Mouse (Mus musculus): ENCODE data around the gene Sart3. TPM values are rescaled to one million over a fixed set of nuclear protein-coding genes. Genes with fewer than 3 reads are reported as not detected.
"Not testable (repeated sequence)": the region's sequence is repeated elsewhere in the genome, so short reads cannot be mapped to it uniquely, and the experiment has no call there.

The Sart3 gene
- polyA plus RNA-seq, 1 experiment from 2014 or later: 63.4 TPM

DNA sequence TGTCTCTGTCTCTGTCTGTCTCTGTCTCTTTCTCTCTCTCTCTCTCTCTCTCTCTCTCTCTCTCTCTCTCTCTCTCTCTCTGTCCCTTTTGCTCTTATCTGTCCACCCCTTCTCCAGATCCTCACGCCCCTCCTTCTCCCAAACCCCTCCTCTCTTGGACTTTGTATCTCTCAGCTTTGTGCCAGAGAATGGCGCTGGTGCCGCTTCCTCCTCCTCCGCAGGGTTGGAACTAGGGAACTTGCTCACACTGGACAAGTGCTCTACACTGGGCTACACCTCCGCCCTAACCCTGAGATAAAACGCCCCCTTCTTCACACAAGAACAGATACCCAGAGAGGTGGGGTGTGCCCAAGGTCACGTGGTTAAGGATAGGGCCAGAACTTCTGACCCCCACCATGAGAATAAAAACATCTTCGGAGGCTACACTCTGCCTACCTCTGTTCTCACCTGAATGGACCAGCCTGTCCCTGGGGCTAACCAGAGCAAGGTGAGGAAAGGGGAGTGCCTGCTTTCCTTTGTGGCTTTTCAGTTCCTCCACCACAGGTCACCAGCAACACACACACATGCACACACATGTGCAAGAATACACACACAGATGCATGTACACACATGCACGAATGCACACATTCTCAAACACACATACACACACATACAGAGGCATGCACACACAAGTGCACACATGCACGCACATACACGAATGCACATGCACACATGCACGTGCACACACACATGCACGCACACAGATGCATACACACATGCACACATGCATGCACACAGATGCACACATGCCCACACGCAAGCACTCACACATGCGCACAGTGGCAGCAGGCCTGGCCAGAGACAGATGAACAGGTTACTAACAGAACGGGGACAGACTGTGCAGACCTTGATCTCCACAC, 19.1 kb upstream of the Sart3 start:
- DNase-seq (ENCODE audit: low read depth, low spot score): no peak
- no peak for ATAC-seq

DNA sequence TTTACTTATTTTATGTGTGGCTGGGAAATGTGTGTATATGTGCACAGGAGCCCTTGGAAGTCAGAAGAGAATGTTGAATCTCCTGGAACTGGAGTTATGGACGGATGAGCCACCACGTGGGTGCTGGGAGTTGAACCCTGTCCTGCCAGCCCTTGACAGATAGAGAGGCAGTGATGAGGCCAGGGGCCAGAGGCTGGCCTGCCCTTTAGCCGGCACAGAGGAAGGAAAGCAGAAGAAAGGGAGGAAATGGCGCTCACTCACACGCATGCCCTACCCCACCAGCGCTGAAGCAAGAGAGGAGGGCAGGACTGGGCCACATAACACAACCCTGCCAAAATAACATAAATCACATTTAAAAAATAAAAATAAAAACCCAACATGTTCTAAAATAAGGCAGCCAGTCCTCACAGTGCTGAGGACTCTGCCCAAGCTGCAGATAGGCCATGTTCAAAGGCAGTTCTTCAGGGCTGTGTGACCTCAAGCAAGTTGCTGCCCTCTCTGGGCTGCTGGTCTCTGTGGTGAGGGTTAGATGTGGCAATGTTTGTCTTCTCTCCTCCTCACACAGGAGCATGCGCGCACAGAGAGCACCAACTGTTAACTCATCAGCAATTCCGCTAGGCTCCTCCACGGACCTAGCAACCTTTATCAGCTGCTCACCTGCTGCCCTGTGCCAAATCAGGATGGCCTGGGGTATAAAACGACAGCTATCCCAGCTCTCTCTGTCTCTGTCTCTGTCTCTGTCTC, 18.3 kb upstream of the Sart3 start:
- ChIA-PET CTCF (no interaction called here), POLR2A (no interaction called here)
- in situ Hi-C loops (cut with MboI; ENCODE audit: low pct_unique_long_range_greater_than_20kb): no loop called here
- peaks cover 13% of the 10 kb centered on the region for H3K27me3 ChIP-seq
- DNase-seq (ENCODE audit: low read depth, low spot score) (no peak), ATAC-seq (no peak)
- no peak for TF ChIP-seq CTCF (IDR thresholded peaks at IDR 0.05)

More for the DNA sequence above, 19.1 kb upstream of the Sart3 start:
- in situ Hi-C loops (cut with MboI; ENCODE audit: low pct_unique_long_range_greater_than_20kb): no loop called here
- ChIA-PET POLR2A (no interaction called here), CTCF (no interaction called here)
- peaks cover 13% of the 10 kb centered on the region for H3K27me3 ChIP-seq
- no peak for TF ChIP-seq CTCF (IDR thresholded peaks at IDR 0.05)

DNA sequence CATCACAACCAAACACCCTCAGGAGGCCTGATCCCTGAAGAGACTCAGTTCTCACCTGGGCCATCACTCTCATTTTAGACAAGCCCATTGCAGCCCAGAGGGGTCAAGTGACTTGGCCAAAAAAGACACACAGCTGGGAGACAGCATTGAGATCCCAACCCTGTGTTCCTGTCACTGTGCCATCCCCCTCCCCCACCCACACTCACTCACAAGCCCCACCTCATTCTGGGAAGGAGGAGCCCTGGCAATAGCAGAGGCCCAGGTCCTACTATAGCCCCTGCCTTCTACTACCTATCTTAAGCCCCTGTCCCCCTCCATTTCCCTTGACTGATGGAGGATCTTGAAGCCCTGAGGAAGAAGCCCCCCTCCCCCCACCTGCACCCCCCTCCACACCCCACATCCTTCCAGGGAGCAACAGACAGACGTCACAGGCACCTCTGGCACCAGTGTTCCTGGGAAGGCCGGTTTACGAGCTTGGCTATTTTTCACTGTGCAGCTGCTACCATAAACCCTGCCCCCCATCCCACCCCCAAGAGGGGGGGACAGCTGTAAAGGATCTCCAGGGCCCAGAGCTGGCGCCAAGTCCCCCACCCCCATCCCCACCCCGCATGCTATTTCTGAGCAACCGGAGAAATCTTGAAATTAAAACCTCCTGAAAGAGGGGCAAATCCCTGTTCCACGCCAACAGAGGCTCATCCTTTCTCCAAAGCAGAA, 16.9 kb upstream of the Sart3 start:
- peaks cover 7% of the 10 kb centered on the region for H3K27me3 ChIP-seq
- ChIA-PET POLR2A (no interaction called here), CTCF (interaction anchor here (1.1 kb wide), 1 partner anchor 14 kb away, joined by 3 read pairs; no protein-coding TSS in a partner anchor)
- no peak for TF ChIP-seq CTCF (IDR thresholded peaks at IDR 0.05)
- ATAC-seq (no peak), DNase-seq (ENCODE audit: low read depth, low spot score) (no peak)
- in situ Hi-C loops (cut with MboI; ENCODE audit: low pct_unique_long_range_greater_than_20kb): no loop called here

DNA sequence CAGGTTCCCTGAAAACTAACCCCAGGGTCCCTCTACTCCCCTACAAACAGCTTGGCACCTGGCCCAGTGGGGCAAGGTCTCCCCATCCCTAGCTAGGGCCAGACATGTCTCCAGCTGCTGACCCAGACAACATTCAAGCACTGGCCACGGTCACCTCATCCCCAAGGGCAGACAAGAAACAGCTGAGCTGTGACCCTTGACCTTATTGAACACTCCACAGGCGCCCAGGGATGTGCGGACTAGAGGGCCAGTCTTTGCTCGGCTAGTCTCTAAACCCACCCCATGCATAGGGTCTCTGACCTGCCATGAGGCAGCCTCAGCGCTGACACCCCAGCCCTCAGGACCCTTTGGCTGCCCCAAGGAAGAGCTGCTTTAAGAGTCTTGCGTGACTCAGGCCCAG, 16.3 kb upstream of the Sart3 start:
- CTCF ChIA-PET: interaction anchor here (1.1 kb wide), 1 partner anchor 13 kb away, joined by 3 read pairs; no protein-coding TSS in a partner anchor
- no peak for DNase-seq (ENCODE audit: low read depth, low spot score)

DNA sequence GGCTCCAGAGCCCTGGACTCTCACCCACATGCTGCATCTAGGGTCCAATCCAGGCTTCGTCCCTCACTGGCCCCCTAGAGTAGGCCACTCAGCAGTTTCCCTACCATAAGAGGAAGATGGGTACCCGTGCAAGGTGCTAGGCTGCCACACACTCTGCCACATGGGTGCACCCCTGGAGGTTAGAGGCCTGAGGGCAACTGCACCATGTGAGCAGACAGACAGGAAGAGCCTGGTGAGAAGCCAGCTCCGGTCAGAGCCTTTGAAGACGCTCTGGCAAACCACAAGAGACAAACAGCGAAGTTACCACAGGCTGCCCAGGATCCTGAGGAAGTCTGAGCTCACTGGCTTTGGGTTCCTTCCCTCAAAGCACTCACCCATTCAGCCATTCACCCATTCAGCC, 14.7 kb upstream of the Sart3 start:
- ChIA-PET CTCF (no interaction called here), POLR2A (no interaction called here)
- ATAC-seq (no peak), DNase-seq (ENCODE audit: low read depth, low spot score) (no peak)
- TF ChIP-seq CTCF (IDR thresholded peaks at IDR 0.05): no peak
- in situ Hi-C loops (cut with MboI; ENCODE audit: low pct_unique_long_range_greater_than_20kb): no loop called here
- H3K27me3 ChIP-seq: peaks cover 5% of the 10 kb centered on the region

More for the DNA sequence above, 16.3 kb upstream of the Sart3 start:
- peaks cover 5% of the 10 kb centered on the region for H3K27me3 ChIP-seq
- no peak for TF ChIP-seq CTCF (IDR thresholded peaks at IDR 0.05)
- POLR2A ChIA-PET: no interaction called here
- no peak for ATAC-seq
- in situ Hi-C loops (cut with MboI; ENCODE audit: low pct_unique_long_range_greater_than_20kb): no loop called here

DNA sequence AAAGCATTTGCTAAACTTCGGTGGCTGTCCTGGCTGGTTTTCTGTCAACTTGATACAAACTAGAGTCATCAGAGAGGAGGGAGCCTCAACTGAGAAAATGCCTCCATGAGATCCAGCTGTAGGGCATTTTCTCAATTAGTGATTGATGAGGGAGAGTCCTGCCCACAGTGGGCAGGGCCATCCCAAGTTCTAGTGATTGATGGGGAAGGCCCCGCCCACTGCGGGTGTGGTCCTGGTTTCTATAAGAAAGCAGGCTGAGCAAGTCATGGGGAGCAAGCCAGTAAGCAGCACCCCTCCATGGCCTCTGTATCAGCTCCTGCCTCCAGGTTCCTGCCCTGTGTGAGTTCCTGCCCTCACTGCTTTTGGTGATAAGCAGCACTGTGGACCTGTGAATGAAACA, 11.8 kb upstream of the Sart3 start:
- POLR2A ChIA-PET: interaction anchor here (0.9 kb wide), 1 partner anchor 16 kb away, joined by 3 read pairs; the partner anchor contains the start of gene Tmem119
- CTCF ChIA-PET: interaction anchor here (0.9 to 3.4 kb wide), 2 partner anchors 10 to 32 kb away, joined by 3 to 16 read pairs; partner anchors contain the start of gene Iscu
- ATAC-seq: not testable (repeated sequence)

DNA sequence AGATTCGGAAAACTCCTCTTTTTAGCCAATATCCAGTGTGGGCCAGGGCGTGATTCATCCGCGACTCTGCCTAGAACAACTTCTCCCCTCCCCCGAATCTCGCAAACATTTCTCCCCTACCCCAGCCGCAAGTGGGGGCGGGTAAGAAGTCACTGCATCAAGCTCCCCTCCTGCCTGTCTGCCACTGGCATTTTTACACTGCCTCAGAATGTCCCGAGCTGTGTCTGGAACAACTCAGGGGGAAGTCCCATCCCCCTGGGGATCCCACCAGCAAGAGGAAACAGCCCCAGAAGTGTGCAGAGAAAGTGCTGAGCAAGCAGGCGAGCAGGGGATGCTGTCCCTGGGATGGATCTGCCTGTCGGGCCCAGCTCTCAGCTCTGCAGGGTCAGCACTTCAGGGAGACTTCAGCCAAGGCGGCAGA, 11.3 kb upstream of the Sart3 start:
- ATAC-seq (no peak), DNase-seq (ENCODE audit: low read depth, low spot score) (no peak)
- ChIA-PET CTCF (interaction anchor here (0.9 to 3.4 kb wide), 2 partner anchors 10 to 33 kb away, joined by 3 to 16 read pairs; partner anchors contain the start of gene Iscu), POLR2A (interaction anchor here (0.9 kb wide), 1 partner anchor 17 kb away, joined by 3 read pairs; the partner anchor contains the start of gene Tmem119)
- H3K27me3 ChIP-seq: no peaks in the 10 kb centered on the region
- TF ChIP-seq CTCF (IDR thresholded peaks at IDR 0.05): no peak
- in situ Hi-C loops (cut with MboI; ENCODE audit: low pct_unique_long_range_greater_than_20kb): no loop called here

More for the DNA sequence above, 11.8 kb upstream of the Sart3 start:
- H3K27me3 ChIP-seq; in situ Hi-C loops (cut with MboI; ENCODE audit: low pct_unique_long_range_greater_than_20kb); DNase-seq (ENCODE audit: low read depth, low spot score): not testable (repeated sequence)

DNA sequence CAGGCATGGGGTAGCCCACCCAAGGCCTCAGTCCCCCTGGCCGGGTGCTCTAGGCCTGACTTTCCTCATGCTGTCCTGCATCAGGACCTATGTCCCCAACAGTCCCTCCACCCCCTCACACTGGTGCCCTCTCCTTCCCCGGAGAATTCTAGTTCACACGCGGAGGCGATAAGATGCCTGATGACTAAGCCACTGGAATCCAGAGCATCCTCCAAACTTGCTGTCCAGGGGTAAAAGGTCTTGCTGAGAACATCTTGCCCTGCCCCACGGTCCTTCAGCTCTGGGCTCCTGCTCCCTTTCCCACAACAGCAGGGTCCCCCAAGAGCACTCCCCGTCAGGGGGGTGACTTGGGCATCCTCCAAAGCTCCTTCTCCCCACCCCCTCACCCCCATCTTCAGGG, 10.3 kb upstream of the Sart3 start:
- ATAC-seq (no peak), DNase-seq (ENCODE audit: low read depth, low spot score) (no peak)
- TF ChIP-seq CTCF (IDR thresholded peaks at IDR 0.05): no peak
- POLR2A ChIA-PET: no interaction called here
- no peaks in the 10 kb centered on the region for H3K27me3 ChIP-seq
- in situ Hi-C loops (cut with MboI; ENCODE audit: low pct_unique_long_range_greater_than_20kb): no loop called here
- CTCF ChIA-PET: interaction anchor here (0.8 to 3.4 kb wide), 2 partner anchors 9 to 21 kb away, joined by 3 to 16 read pairs; partner anchors contain the start of gene Iscu

DNA sequence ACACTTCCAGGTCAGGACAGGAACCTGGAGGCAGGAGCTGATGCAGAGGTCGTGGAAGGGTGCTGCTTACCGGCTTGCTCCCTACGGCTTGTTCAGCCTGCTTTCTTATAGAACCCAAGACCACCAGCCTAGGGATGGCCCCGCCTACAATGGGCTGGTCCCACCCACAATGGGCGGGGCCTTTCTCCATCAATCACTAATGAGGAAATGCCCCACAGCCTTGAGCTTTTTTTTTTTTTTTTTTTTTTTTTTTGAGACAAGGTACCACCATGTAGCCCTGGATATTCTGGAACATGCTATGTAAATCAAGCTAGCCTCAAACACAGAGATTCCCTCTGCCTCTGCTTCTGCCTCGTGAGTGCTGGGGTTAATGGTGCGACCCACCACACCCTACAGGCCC, 9.6 kb upstream of the Sart3 start:
- no peaks in the 10 kb centered on the region for H3K27me3 ChIP-seq
- ChIA-PET CTCF (interaction anchor here (3.4 kb wide), 1 partner anchor 8 kb away, joined by 16 read pairs; the partner anchor contains the start of gene Iscu), POLR2A (no interaction called here)
- ATAC-seq (no peak), DNase-seq (ENCODE audit: low read depth, low spot score) (no peak)
- in situ Hi-C loops (cut with MboI; ENCODE audit: low pct_unique_long_range_greater_than_20kb): no loop called here
- no peak for TF ChIP-seq CTCF (IDR thresholded peaks at IDR 0.05)

DNA sequence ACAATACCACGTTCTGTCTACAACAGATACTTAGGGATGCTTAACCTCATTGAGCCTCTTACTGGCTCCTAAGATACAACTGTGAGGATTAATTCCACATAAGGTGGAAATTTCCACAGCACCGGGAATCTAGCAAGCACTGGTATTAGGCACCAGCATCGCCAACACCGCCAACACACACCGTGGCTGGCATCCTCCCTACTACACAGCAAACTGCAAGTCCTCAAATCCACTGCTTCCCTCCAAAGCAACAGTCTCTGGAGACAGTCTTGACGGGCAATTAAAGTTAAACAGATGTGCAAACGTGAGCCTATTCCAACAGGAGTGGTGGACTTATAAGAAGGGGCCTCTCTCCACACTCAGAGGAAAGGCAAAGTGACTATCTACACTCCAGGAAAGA, 8.9 kb upstream of the Sart3 start:
- POLR2A ChIA-PET: no interaction called here
- CTCF ChIA-PET: no interaction called here
- DNase-seq (ENCODE audit: low read depth, low spot score) (no peak), ATAC-seq (no peak)
- no peaks in the 10 kb centered on the region for H3K27me3 ChIP-seq
- in situ Hi-C loops (cut with MboI; ENCODE audit: low pct_unique_long_range_greater_than_20kb): no loop called here
- no peak for TF ChIP-seq CTCF (IDR thresholded peaks at IDR 0.05)

All from Patski (cell line).